Mouse (Mus musculus): ENCODE results near the gene Polg.
A peak's percentile ranks its signal among the peaks of the same experiment; 100 is the strongest.

Polg gene

DNA sequence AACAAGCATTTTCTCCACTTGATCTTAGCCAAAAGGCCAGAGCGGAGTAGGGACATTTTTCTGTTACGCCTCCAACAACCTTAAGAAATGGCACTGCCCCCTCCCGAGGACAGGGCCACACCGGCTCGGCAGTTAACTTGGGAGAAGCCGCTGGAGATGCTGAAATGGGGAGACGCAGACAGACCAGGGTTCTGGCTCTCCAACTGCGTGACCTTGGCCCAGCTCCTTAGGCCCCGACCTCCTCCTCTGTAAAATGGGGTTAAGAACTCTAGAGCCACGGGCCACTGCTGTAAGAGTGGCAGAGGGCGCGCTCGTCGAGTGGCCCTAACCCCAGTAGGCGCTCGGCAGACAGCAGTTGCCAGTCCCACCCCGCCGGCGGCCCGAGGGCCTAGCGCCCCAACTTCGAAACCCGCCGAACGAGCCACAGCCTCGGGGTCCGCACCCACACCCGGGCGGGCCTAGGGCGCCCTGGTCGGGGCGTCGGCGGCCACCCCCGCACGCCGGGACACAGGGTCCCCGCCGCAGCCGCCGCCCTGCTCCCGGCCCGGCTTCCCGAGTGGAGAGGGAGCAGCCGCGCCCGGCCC lies 609 bp downstream of the Polg start:
- peak in 1 of 2 experiments; percentile 28 for DNase-seq (ENCODE audit: low spot score in 2 of 2)

DNA sequence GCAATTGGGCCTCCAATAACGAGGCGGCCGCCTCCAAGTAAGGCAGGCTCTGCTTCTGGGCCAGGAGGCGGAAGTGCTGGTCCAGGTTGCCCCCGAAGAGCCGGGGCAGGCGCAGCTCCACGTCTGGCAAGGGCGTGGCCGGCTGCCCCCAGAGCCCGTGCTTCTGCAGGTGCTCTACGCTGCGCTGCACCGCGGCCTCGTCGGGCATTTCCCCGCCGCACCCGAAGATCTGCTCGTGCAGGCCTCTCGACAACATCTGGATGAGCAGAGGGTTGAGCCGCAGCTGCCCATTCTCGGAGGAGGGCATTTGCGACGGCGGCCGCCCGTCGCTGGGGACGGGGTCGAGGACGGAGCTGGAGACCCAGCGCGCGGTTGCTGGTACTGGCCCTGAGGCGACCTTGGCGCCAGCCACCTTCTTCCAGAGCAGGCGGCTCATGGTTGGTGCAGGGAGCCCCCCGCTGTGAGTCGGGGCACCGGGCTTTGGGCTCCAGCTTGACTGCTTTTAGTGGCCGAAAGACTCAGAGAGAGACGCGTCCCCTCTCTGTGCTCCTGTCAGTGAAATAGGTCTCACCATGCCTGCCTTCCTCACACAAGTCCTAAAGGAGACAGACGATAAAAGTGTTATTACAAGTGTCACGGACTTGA lies 1.3 kb downstream of the Polg start:
- peak in 1 of 2 experiments; percentile 27 for DNase-seq (ENCODE audit: low spot score in 2 of 2)

GRCm38 (mm10) chr7:79463376-79464077 lies 2.6 kb downstream of the Polg start:
- DNase-seq (ENCODE audit: low spot score in 2 of 2), result no peak

GRCm38 (mm10) chr7:79461721-79462120 lies 4.4 kb downstream of the Polg start:
- DNase-seq (ENCODE audit: low spot score in 2 of 2), result no peak

DNA sequence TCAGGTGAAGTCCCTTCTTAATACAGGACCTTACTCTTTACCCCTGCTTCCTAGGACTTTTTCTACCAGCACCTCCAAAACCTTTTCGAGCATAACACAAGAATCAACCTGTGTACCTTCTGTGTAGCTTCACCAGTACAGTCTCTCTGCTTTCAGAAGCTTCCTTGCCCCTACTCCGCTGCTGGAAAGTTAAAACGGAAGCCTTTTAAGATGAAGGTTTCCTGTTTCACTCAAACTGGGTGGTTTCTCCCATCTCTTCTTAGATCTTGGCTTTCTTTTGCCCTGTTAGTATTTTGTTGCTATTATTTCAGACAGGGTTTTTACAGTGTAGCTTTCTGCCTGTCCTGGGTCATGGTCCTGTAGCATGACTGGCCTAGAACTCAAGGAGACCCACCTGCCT lies 18.7 kb downstream of the Polg start:
- no peak for DNase-seq (ENCODE audit: low spot score in 2 of 2)

GRCm38 (mm10) chr7:79447048-79447447 lies 19.1 kb downstream of the Polg start:
- DNase-seq (ENCODE audit: low spot score in 2 of 2), result no peak

DNA sequence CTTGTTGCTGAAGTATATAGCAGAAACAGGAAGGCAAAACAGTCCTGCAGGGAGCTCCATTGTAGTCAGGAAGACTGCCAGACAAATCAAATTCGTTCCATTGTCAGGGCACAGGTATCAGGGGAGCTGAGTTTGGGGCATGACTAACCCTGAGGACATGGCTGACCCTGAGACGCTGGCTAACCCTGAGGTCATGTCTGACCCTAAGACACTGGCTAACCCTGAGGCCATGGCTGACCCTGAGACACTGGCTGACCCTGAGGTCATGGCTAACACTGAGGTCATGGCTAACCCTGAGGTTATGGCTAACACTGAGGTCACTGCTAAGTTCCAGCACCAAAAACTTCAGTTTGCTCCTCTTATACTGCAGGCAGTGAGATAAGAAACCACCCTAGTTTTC lies 26.1 kb downstream of the Polg start:
- DNase-seq (ENCODE audit: low spot score in 2 of 2), result no peak

DNA sequence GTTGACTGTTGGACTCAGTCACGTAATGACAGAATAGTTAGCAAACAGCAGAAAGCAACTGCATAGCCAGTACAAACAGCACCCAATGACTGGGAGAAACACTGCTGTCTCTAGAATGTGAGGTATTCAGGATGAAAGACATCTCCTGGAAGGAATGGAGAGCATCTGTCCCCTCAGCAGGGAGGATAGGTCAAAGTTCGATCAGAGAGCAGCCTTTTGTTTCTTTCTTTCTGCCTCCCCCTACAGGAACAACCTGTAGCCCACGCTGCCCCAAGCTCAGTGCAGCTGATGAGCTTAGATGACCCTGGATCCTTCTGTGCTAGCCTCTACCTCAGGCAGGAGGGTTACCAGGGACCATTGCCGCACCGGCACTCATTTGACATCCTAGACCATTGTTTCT lies 37.9 kb downstream of the Polg start:
- no peak for DNase-seq (ENCODE audit: low spot score in 2 of 2)

- no peak for DNase-seq (ENCODE audit: low spot score in 2 of 2)
Observed at GRCm38 (mm10) chr7:79425804-79426203, 40.4 kb downstream of the Polg start.

DNA sequence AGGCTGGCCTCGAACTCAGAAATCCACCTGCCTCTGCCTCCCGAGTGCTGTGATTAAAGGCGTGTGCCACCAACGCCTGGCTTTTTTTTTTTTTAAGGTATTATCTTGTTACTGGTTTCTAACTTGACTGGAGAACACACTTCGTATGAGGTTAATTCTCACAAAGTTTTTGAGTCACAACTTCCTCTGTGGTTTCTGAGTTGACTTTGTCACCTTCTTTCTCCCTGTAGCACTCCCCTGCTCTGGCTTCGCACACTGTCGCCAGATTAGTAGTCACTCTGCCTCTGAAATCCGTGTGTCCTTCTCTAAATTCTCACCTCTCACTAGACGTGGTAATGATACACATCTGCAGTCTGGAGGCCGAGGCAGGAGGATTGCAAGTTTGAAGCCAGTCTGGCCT lies 43.3 kb downstream of the Polg start:
- DNase-seq (ENCODE audit: low spot score in 2 of 2), result no peak

DNA sequence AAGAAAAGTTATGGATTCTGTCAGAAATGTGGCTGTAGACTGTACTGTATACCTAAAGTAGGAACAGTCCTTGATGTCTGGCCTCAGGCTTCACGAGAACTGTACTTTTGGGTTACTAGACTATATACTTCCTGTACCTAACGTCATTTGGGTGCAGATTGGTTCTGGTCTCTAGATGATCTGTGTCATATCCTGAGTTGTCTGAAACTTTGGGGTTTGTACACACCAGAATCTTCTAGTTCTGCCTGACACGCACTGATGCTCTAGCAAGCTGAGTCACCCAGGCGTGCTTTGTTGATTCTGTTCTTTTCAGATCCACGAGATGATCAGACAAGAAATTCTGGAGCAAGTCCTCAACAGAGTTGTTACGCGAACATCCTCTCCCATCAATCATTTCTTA lies 46.2 kb downstream of the Polg start:
- no peak for DNase-seq (ENCODE audit: low spot score in 2 of 2)

GRCm38 (mm10) chr7:79414449-79415375 lies 51.5 kb downstream of the Polg start:
- DNase-seq (ENCODE audit: low spot score in 2 of 2), result no peak

DNA sequence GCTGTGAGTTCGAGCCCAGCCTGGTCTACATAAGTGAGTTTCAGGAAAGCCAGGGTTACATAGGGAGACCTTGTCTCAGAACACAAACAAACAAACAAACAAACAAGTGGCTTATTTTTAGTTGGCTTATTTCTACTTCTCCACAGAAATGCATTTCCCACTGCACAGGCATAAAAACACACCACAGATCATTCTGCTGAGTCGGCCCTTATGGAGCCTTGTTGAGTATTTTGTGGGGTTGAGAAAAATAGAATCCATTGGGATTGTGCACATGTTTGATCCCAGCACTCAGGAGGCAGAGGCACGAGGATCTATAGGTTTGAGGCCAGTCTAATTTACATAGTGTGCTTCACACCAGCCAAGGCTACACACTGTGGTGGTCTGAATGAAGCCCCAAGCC lies 65.9 kb downstream of the Polg start:
- no peak for DNase-seq (ENCODE audit: low spot score in 2 of 2)

DNA sequence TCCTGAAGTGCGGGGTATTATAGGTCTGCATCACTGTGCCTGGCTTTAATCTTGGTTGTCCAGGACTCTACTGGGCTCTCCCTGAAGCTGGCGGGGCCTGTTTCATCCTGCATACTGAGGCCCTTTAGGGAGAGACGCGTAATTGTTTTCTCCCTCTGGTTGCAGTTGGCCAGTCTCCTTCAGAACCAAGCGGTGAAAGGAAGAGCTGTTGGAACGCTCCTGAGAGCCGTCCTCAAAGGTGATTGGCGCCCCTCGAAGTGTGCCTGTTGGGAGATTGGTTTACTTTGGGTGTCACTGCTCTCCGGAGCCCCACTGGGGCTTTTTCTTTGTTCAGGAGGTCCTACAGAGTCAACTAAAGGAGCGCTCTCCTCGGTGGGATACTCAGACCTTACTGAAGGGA lies 67.2 kb downstream of the Polg start:
- no peak for DNase-seq (ENCODE audit: low spot score in 2 of 2)

- no peak for DNase-seq (ENCODE audit: low spot score in 2 of 2)
Observed at GRCm38 (mm10) chr7:79398426-79398825, 67.7 kb downstream of the Polg start.

DNA sequence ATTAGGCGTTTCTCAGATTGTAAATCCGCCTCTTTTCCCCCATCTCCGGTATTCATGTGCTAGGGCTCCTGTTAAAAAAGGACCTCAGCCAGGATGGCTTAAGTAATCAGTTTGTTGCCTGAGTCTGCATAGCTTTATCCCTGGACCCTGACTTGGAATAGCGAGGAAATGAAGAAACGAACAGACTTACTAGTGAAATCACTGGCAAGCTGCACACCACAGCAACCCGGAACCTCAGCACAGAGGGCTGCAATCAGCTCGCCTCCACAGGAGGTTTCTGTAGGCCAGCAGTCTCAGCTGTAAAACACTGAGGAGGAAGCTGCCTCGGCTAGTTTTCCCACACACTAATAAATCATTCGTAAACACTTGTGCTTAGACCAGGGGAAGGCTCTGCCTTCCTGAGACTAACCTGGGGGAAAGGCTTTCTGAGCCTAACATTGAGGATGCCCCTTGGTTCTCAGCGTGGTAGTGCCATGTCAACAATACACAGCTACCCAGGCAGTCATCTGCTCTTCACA lies 68.7 kb downstream of the Polg start:
- no peak for DNase-seq (ENCODE audit: low spot score in 2 of 2)
